Mouse (Mus musculus) spleen, adult 2 months (tissue): ENCODE data around the gene Oxct2b.
"Not testable (repeated sequence)": the region's sequence is repeated elsewhere in the genome, so short reads cannot be mapped to it uniquely, and the experiment has no call there.

Experiments used
- CTCF ChIP-seq: fragments of 200-500 bp; IDR thresholded peaks from 2 replicates; pipeline ENCODE4 v1.5.1; 2011; ENCODE audit warnings: mild to moderate bottlenecking, inconsistent platforms; ENCODE audit not compliant: insufficient read depth, insufficient read length, insufficient replicate concordance; ENCODE audit errors: extremely low read depth
- POLR2A ChIP-seq: fragments of 200-500 bp; IDR thresholded peaks from 2 replicates; pipeline ENCODE4 v1.6.1; 2011; ENCODE audit warnings: low read depth, low read length, inconsistent platforms

DNA sequence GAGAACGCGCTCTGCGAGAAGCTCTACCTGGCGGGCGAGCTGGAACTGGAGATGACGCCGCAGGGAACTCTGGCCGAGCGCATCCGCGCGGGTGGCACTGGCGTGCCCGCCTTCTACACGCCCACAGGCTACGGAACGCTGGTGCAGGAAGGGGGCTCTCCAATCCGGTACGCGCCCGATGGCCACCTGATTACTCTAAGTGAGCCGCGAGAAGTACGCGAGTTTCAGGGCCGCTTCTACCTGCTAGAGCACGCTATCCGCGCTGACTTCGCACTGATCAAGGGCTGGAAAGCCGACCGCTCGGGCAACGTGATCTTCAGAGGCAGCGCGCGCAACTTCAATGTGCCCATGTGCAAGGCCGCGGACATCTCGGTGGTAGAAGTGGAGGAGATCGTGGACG, 574 bp downstream of the Oxct2b start:
- TF ChIP-seq POLR2A, CTCF: not testable (repeated sequence)
